Mouse (Mus musculus) hindbrain, postnatal 0 days (tissue): ENCODE measurements around the gene Wwox. TPM values are rescaled to one million over a fixed set of nuclear protein-coding genes. Genes with fewer than 3 reads are reported as not detected.

Experiments used
- ATAC-seq: fragments of 200-750 bp; cut with Nextera tagmentation; 2 replicates; pipeline ENCODE4 v1.8.0; 2017; ENCODE audit warnings: mild to moderate bottlenecking, moderate TSS enrichment, moderate library complexity
- DNase-seq: peaks from one replicate; pipeline ENCODE4 v3.0.0-alpha.2; 2015; ENCODE audit warnings: low spot score
- H3K27ac ChIP-seq: fragments of 300-500 bp; sonication (generic); 2 replicates; pipeline ENCODE4 v1.5.1; 2014; ENCODE audit warnings: mild to moderate bottlenecking
- H3K27me3 ChIP-seq: fragments of 300-500 bp; sonication (generic); 2 replicates; pipeline ENCODE4 v1.6.1; 2014; ENCODE audit warnings: low read length, mixed read lengths; ENCODE audit not compliant: insufficient read depth
- H3K36me3 ChIP-seq: fragments of 300-500 bp; sonication (generic); 2 replicates; pipeline ENCODE4 v1.6.1; 2014; ENCODE audit warnings: low read length, mixed read lengths; ENCODE audit not compliant: insufficient read depth
- H3K4me1 ChIP-seq: fragments of 300-500 bp; sonication (generic); 2 replicates; pipeline ENCODE4 v1.6.1; 2014; ENCODE audit warnings: antibody characterized with exemption, low read length, mixed read lengths; ENCODE audit not compliant: insufficient read depth
- H3K4me2 ChIP-seq: fragments of 300-500 bp; sonication (generic); 2 replicates; pipeline ENCODE4 v1.6.1; 2014; ENCODE audit warnings: low read depth, mild to moderate bottlenecking, low read length, moderate library complexity, mixed read lengths
- H3K4me3 ChIP-seq: fragments of 300-500 bp; sonication (generic); 2 replicates; pipeline ENCODE4 v1.5.1; 2014; ENCODE audit warnings: low read length
- H3K9ac ChIP-seq: fragments of 300-500 bp; sonication (generic); replicated peaks from 2 replicates; pipeline ENCODE4 v1.6.1; 2014; ENCODE audit warnings: mild to moderate bottlenecking, low read length, moderate library complexity, mixed read lengths
- H3K9me3 ChIP-seq: fragments of 300-500 bp; sonication (generic); 2 replicates; pipeline ENCODE4 v1.6.1; 2016; ENCODE audit warnings: low read length, mixed read lengths
- CTCF ChIP-seq: IDR thresholded peaks from 2 replicates; pipeline ENCODE4 v1.5.1; 2016; ENCODE audit warnings: antibody characterized with exemption, control low read depth, low read depth
- WGBS: fragments of 180-500 bp; shearing (Covaris S2); extraction: QIAGEN DNeasy Blood & Tissue Kit; methylation state at CpG from one replicate; pipeline ENCODE4 v1.1.7; 2014; 5-methylcytosine and 5-hydroxymethylcytosine counted together
- polyA plus RNA-seq: library from polyadenylated mRNA; unstranded; fragments of >200 nt; fragmentation: Nextera tagmentation; extraction: Ambion mirVana; gene quantifications from 2 replicates; pipeline ENCODE4 v1.2.1, GENCODE M21; 2015
- total RNA-seq: library from RNA; depleted of rRNA; stranded (reverse); fragments of >200 nt; gene quantifications from 2 replicates; pipeline ENCODE4 v1.2.3, GENCODE M21; 2014

The Wwox gene
- total and polyA plus RNA-seq, 2 experiments from 2014 or later: 17.1 to 19.8 TPM

DNA sequence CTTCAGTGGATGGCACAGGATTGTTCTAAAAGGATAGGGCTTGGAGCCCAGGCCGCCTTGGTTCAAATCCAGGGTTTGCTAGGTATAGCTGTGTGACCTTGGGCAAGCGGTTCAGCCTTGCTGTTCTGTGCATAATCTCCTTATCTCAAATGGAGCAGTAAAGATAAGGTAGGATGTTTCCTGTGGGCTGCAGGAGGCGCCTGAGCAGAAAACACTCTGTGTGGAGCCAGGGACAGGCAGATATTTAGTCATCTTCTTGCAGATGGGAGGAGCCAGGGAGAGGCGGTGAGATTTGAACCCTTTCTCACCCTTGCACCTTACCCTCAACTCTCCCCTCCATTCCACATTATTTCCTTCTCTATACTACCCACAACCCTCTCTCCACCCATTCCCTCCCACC, 490.1 kb downstream of the Wwox start:
- DNase-seq (no peak), ATAC-seq (no peak)
- Histone ChIP-seq H3K36me3 (no peaks in the 10 kb centered on the region), H3K9ac (no peak overlapping the region), H3K9me3 (no peaks in the 10 kb centered on the region), H3K4me2 (no peak overlapping the region), H3K4me1 (no peaks in the 10 kb centered on the region), H3K27me3 (no peaks in the 10 kb centered on the region), H3K4me3 (no peak overlapping the region), H3K27ac (no peak overlapping the region)
- WGBS: 98% methylated on average over 4 of the region's 4 CpGs
- TF ChIP-seq CTCF: no peak

DNA sequence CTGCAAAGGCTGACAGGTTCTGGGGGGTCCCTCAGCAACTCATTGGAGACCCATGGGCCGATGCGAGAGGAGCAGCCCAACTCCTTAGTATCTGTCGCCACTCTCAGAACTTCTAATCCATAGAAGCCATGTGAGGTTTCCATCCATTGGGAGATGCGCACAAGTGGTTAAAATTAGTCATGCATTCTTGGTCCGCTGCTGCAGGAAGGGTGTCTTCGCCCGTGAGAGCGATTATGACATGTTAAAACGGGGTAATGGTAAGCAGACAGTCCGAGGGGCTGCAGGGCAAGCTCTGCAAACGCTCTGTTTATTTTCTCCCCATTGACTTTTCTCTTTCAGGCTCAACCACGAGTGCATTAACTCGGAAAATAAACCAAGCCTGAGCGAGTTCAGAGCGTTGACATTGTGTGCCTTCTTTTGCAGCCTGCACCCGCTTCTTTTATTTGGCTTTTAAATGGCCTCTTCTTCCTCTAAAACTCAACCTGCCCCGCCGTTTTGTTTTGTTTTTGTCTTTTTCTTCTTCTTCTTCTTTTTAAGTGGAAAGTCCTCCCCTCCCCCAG, 492.7 kb downstream of the Wwox start:
- ATAC-seq (no peak), DNase-seq (no peak)
- H3K4me1 ChIP-seq: no peaks in the 10 kb centered on the region
- WGBS: 16% methylated on average over 18 of the region's 18 CpGs
- H3K4me2 ChIP-seq: peak overlapping the region; percentile 40
- H3K27ac ChIP-seq: no peak overlapping the region
- H3K27me3 ChIP-seq: peaks cover 5% of the 10 kb centered on the region; the same call in 1 of the 2 replicates
- H3K4me3 ChIP-seq: no peak overlapping the region
- H3K9me3 ChIP-seq: no peaks in the 10 kb centered on the region
- no peak for TF ChIP-seq CTCF
- H3K9ac ChIP-seq: no peak overlapping the region
- no peaks in the 10 kb centered on the region for H3K36me3 ChIP-seq

DNA sequence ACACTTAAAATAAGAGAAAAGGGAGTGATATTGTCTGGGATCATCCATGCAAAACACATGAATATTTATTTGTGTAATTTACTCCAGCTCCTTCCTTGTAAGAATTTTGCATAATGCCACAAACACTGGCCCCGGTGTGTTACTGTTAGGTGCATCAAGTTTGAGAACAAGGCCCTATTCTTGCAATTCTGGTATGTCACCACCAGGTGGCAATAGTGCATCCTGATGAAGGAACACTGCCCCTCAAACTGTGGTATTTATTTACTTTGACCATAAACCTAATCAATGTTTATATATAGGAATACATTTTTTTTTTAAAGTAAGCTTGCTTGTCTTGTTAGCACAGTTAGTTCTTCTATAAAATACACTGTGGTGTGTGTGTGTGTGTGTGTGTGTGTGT, 493.8 kb downstream of the Wwox start:
- no peaks in the 10 kb centered on the region for H3K4me1 ChIP-seq
- no peak overlapping the region for H3K27ac ChIP-seq
- H3K9ac ChIP-seq: no peak overlapping the region
- no peak overlapping the region for H3K4me2 ChIP-seq
- 58% methylated on average over 1 of the region's 1 CpGs for WGBS
- no peaks in the 10 kb centered on the region for H3K9me3 ChIP-seq
- TF ChIP-seq CTCF: peak; percentile 67
- H3K4me3 ChIP-seq: no peak overlapping the region
- peaks cover 8% of the 10 kb centered on the region; the same call in 1 of the 2 replicates for H3K27me3 ChIP-seq
- H3K36me3 ChIP-seq: no peaks in the 10 kb centered on the region
- ATAC-seq: no peak
- no peak for DNase-seq

- Histone ChIP-seq H3K4me2 (no peak overlapping the region), H3K36me3 (no peaks in the 10 kb centered on the region), H3K27ac (no peak overlapping the region), H3K9ac (no peak overlapping the region), H3K27me3 (peaks cover 9% of the 10 kb centered on the region; the same call in 1 of the 2 replicates), H3K4me3 (no peak overlapping the region), H3K4me1 (no peaks in the 10 kb centered on the region), H3K9me3 (no peaks in the 10 kb centered on the region)
- WGBS: 17% methylated on average over 10 of the region's 10 CpGs
- no peak for TF ChIP-seq CTCF
- DNase-seq: peak; percentile 69
- peak; percentile 61; the same call in 1 of the 2 replicates for ATAC-seq
Measured at GRCm38 (mm10) chr8:114936887-114937286, 497.4 kb downstream of the Wwox start.

DNA sequence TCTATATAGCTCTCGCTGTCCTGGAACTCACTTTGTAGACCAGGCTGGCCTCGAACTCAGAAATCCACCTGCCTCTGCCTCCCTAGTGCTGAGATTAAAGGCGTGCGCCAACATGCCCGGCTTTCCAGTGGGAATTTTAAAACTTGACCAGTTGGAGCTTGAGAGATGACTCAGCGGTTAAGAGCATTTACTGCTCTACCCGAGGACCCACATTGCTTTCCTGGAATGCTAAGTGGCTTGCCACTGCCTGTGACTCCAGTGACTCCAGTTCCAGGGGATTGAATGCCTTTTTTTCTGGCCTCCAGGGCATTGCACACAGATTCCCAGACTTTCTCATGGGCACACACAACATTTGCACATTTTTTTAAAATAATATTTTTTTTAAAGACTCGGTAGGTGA, 499.9 kb downstream of the Wwox start:
- Histone ChIP-seq H3K9ac (no peak overlapping the region), H3K4me2 (no peak overlapping the region), H3K27ac (no peak overlapping the region), H3K27me3 (peaks cover 9% of the 10 kb centered on the region; the same call in 1 of the 2 replicates), H3K9me3 (no peaks in the 10 kb centered on the region), H3K4me3 (no peak overlapping the region), H3K4me1 (no peaks in the 10 kb centered on the region), H3K36me3 (no peaks in the 10 kb centered on the region)
- no peak for ATAC-seq
- TF ChIP-seq CTCF: no peak
- DNase-seq: no peak
- 91% methylated on average over 8 of the region's 8 CpGs for WGBS

DNA sequence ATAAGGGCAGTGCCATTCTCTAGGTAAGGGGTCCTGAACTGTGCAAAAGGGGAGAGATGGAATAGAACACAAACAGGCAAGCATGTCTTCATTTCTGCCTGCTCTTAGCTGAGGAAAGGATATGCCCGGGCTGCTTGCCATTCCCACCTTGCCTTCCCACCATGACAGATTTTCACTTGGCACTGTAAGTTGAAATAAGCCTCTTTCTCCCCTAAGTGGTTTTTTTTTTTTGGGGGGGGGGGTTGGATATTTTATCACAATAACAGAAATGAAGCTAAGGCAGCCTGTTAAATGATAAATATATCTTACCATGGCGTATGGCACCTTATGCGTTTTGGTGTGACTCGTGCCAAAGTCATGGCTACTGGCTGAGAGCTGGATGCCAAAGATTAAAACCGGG, 501.6 kb downstream of the Wwox start:
- no peaks in the 10 kb centered on the region for H3K36me3 ChIP-seq
- WGBS: 85% methylated on average over 5 of the region's 5 CpGs
- H3K4me3 ChIP-seq: no peak overlapping the region
- DNase-seq (no peak), ATAC-seq (no peak)
- H3K4me1 ChIP-seq: no peaks in the 10 kb centered on the region
- H3K27ac ChIP-seq: no peak overlapping the region
- no peak for TF ChIP-seq CTCF
- no peak overlapping the region for H3K9ac ChIP-seq
- H3K9me3 ChIP-seq: no peaks in the 10 kb centered on the region
- no peak overlapping the region for H3K4me2 ChIP-seq
- 0 out of 2 replicates have a peak, but pooled peaks cover 4% of the 10 kb centered on the region for H3K27me3 ChIP-seq

DNA sequence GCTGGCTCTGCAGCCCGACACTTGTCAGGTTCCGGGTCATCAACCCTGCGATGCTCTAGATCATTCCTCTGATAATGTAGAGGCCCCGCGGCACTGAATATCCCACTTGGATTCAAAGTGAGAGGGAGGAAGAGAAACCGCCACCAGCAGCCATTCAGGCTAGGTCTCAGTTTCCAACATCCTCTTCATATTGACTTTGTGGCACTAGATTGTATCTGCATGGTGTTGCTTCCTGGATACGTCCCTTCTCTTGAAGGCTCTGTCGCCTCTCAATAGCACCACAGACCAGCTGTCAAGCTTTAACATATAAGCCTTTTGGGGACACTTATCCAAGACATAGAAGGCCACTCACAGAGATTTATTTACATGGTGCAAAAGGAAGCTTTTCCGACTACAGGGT, 502.2 kb downstream of the Wwox start:
- DNase-seq (no peak), ATAC-seq (no peak)
- H3K27me3 ChIP-seq: 0 out of 2 replicates have a peak, but pooled peaks cover 4% of the 10 kb centered on the region
- no peaks in the 10 kb centered on the region for H3K36me3 ChIP-seq
- H3K4me3 ChIP-seq: no peak overlapping the region
- WGBS: 82% methylated on average over 9 of the region's 9 CpGs
- H3K4me1 ChIP-seq: no peaks in the 10 kb centered on the region
- TF ChIP-seq CTCF: no peak
- H3K4me2 ChIP-seq: no peak overlapping the region
- H3K27ac ChIP-seq: no peak overlapping the region
- no peaks in the 10 kb centered on the region for H3K9me3 ChIP-seq
- H3K9ac ChIP-seq: no peak overlapping the region
